Mouse (Mus musculus) mesoderm, embryonic 11.5 days (tissue): ENCODE measurements around the gene G3bp1.

ENCODE experiments used
- DNase-seq: peaks from one replicate; pipeline ENCODE4 v3.0.0-alpha.2; 2012; ENCODE audit warnings: low read depth, low spot score

G3bp1 gene

DNA sequence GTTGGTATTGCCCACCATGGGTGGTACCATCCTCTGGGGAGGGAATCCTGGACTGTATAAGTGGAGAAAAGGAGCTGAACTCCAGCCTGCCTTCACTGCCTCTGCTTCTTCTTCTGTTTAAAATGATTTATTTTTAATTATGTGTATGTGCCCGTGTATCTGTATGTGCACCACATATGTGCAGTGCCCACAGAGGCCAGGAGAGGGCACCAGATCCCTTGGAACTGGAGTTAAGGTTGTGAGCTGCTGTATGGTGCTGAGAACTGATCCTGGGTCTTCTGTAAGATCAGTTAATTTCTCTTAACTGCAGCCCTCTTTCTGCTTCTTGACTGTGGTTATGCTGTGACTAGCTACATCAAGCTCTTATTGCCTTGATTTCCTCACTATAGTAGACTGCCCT lies 76.2 kb downstream of the G3bp1 start:
- DNase-seq, result no peak
